Mouse (Mus musculus): Measurements from ENCODE around the gene Vmn2r82. TPM values are rescaled to one million over a fixed set of nuclear protein-coding genes. Genes with fewer than 3 reads are reported as not detected.

Gene Vmn2r82
- not detected for polyA plus RNA-seq (2017; shearing (Covaris generic))

DNA sequence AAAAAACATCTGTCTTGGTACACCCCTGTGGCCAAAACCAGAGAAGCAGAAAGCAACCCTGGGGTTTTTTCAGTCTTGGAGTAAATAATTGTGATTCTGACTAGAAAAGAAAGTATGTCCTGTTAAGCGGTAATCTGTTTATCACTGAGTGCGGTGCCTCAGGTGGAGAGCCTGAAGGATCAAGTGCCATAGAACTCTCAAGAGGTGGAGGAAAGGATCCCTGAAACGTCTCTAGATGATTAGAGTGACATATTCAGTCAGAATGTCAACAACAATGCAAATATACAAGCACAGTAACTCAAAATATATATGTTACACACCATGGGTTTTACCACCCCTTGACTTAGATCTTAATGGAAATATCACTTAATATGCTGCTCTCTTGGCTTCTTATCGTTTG lies at the start of gene Vmn2r82:
Vmn2r82 (plus strand) TSS at position 301 of the 400 bp plus-strand sequence.

Other genes with a start within 250 kb of the Vmn2r82 start
- not detected for gene Vmn2r80, start 207.8 kb upstream of the Vmn2r82 start, polyA plus RNA-seq (2017; shearing (Covaris generic))
- gene Vmn2r81, start 108.8 kb upstream of the Vmn2r82 start, polyA plus RNA-seq (2017; shearing (Covaris generic)), result not detected
- not detected for gene Vmn2r83, start 112.2 kb downstream of the Vmn2r82 start, polyA plus RNA-seq (2017; shearing (Covaris generic))
- gene Plpp2, start 177.3 kb downstream of the Vmn2r82 start, polyA plus RNA-seq (2017; shearing (Covaris generic)), result 4.5 TPM
- 32.0 TPM for gene Mier2, start 198.7 kb downstream of the Vmn2r82 start, polyA plus RNA-seq (2017; shearing (Covaris generic))
- not detected for gene Theg, start 230.8 kb downstream of the Vmn2r82 start, polyA plus RNA-seq (2017; shearing (Covaris generic))